8 mouse cellular contexts compared by ENCODE assay signal in genomic region chr15:98091841-98092240, GRCm38 (mm10). TPM values are rescaled to one million over a fixed set of nuclear protein-coding genes. Genes with fewer than 3 reads are reported as not detected.
DNase-seq lines count a peak whose midpoint lies in the region; ATAC-seq and TF ChIP-seq lines count a peak whose summit lies in the region.

No protein-coding gene starts in this region.

- TF ChIP-seq CTCF in kidney, adult 2 months (conservative IDR thresholded peaks at IDR 0.05; ENCODE audit: insufficient read depth, insufficient read length, low read depth, low read length), result no peak

- H3K27ac ChIP-seq in lung, embryonic 16.5 days (ENCODE audit: low read length), result no peak overlapping the region
- no peak overlapping the region for H3K27ac ChIP-seq in forebrain, embryonic 11.5 days (ENCODE audit: low read depth, low read length)
- H3K27ac ChIP-seq in limb, embryonic 12.5 days, result no peak overlapping the region
- H3K27ac ChIP-seq in stomach, embryonic 14.5 days (ENCODE audit: low read length), result no peak overlapping the region
- no peak overlapping the region for H3K27ac ChIP-seq in kidney, adult 2 months (ENCODE audit: insufficient read depth, low read depth, low read length)

- H3K36me3 ChIP-seq in lung, embryonic 16.5 days (ENCODE audit: control insufficient read depth, insufficient read depth, low read length), result no peaks in the 10 kb centered on the region
- no peaks in the 10 kb centered on the region for H3K36me3 ChIP-seq in forebrain, embryonic 11.5 days (ENCODE audit: control insufficient read depth, insufficient read depth, low read length)
- H3K36me3 ChIP-seq in limb, embryonic 12.5 days, result peaks cover 18% of the 10 kb centered on the region; the same call in 1 of the 2 replicates
- no peaks in the 10 kb centered on the region for H3K36me3 ChIP-seq in stomach, embryonic 14.5 days (ENCODE audit: control insufficient read depth, insufficient read depth, low read length)
- H3K36me3 ChIP-seq in kidney, adult 2 months (ENCODE audit: control insufficient read depth, insufficient read depth, low read length), result no peaks in the 10 kb centered on the region

- ATAC-seq in lung, embryonic 16.5 days (ENCODE audit: low read depth), result no peak
- ATAC-seq in forebrain, embryonic 11.5 days (replicated peaks; ENCODE audit: low FRiP score), result no peak
- no peak for ATAC-seq in limb, embryonic 12.5 days (ENCODE audit: insufficient number of reproducible peaks, insufficient read depth, low FRiP score, low TSS enrichment, low read depth)
- ATAC-seq in stomach, embryonic 14.5 days (ENCODE audit: insufficient number of reproducible peaks, insufficient read depth, low FRiP score, low read depth), result no peak

- WGBS in lung, embryonic 16.5 days, result 14% methylated on average over 4 of the region's 4 CpGs
- 46% methylated on average over 4 of the region's 4 CpGs for WGBS in forebrain, embryonic 11.5 days
- 24% methylated on average over 4 of the region's 4 CpGs for WGBS in limb, embryonic 12.5 days
- WGBS in stomach, embryonic 14.5 days, result 15% methylated on average over 4 of the region's 4 CpGs
- WGBS in kidney, adult 2 months, result 14% methylated on average over 4 of the region's 4 CpGs

- H3K4me3 ChIP-seq in lung, embryonic 16.5 days (ENCODE audit: low read length), result peak overlapping the region; percentile 99
- peak overlapping the region; percentile 66 for H3K4me3 ChIP-seq in forebrain, embryonic 11.5 days (ENCODE audit: low read depth, low read length)
- peak overlapping the region; percentile 87 for H3K4me3 ChIP-seq in limb, embryonic 12.5 days (replicated peaks)
- H3K4me3 ChIP-seq in stomach, embryonic 14.5 days (ENCODE audit: low read depth, low read length), result peak overlapping the region; percentile 97
- H3K4me3 ChIP-seq in kidney, adult 2 months (ENCODE audit: insufficient read depth, low read depth, low read length), result no peak overlapping the region

- peak overlapping the region; percentile 39; the same call in 1 of the 2 replicates for H3K9ac ChIP-seq in lung, embryonic 16.5 days (ENCODE audit: low read length)
- H3K9ac ChIP-seq in forebrain, embryonic 11.5 days (ENCODE audit: low read length), result peak overlapping the region; percentile 39; the same call in 1 of the 2 replicates
- peak overlapping the region; percentile 89 for H3K9ac ChIP-seq in limb, embryonic 12.5 days (replicated peaks)
- peak overlapping the region; percentile 86; the same call in 1 of the 2 replicates for H3K9ac ChIP-seq in stomach, embryonic 14.5 days (replicated peaks; ENCODE audit: low read depth, low read length)

- TF ChIP-seq POLR2A in kidney, adult 2 months (IDR thresholded peaks at IDR 0.05; ENCODE audit: low read depth, low read length), result no peak

- peaks cover 7% of the 10 kb centered on the region for H3K4me1 ChIP-seq in lung, embryonic 16.5 days (replicated peaks; ENCODE audit: control insufficient read depth, insufficient read depth, low read length)
- H3K4me1 ChIP-seq in forebrain, embryonic 11.5 days (replicated peaks; ENCODE audit: control insufficient read depth, insufficient read depth, low read length), result peaks cover 3% of the 10 kb centered on the region; the same call in 1 of the 2 replicates
- peaks cover 16% of the 10 kb centered on the region for H3K4me1 ChIP-seq in limb, embryonic 12.5 days (replicated peaks)
- peaks cover 7% of the 10 kb centered on the region; the same call in 1 of the 2 replicates for H3K4me1 ChIP-seq in stomach, embryonic 14.5 days (ENCODE audit: control insufficient read depth, insufficient read depth, low read length)
- H3K4me1 ChIP-seq in kidney, adult 2 months (ENCODE audit: control insufficient read depth, insufficient read depth, low read length), result no peaks in the 10 kb centered on the region

- DNase-seq in lung, adult 18-20 months, result no peak
- no peak for DNase-seq in forebrain, embryonic 11.5 days (ENCODE audit: low spot score)
- no peak for DNase-seq in thymus, postnatal 4 days
- DNase-seq in right cerebral cortex, postnatal 4 days, result no peak
- DNase-seq in kidney, adult 2 months, result no peak

- no peaks in the 10 kb centered on the region for H3K27me3 ChIP-seq in lung, embryonic 16.5 days (ENCODE audit: control insufficient read depth, insufficient read depth, low read depth, low read length)
- no peaks in the 10 kb centered on the region for H3K27me3 ChIP-seq in forebrain, embryonic 11.5 days (ENCODE audit: control insufficient read depth, insufficient read depth, low read length)
- H3K27me3 ChIP-seq in limb, embryonic 12.5 days, result no peaks in the 10 kb centered on the region
- no peaks in the 10 kb centered on the region for H3K27me3 ChIP-seq in stomach, embryonic 14.5 days (ENCODE audit: control insufficient read depth, insufficient read depth, low read length)
- no peaks in the 10 kb centered on the region for H3K27me3 ChIP-seq in kidney, adult 2 months (replicated peaks; ENCODE audit: control insufficient read depth, insufficient read depth, low read length)

- no peaks in the 10 kb centered on the region for H3K9me3 ChIP-seq in lung, embryonic 16.5 days (ENCODE audit: control insufficient read depth, low read length)
- no peaks in the 10 kb centered on the region; the same call in 1 of the 2 replicates for H3K9me3 ChIP-seq in forebrain, embryonic 11.5 days (ENCODE audit: control insufficient read depth, low read length)
- H3K9me3 ChIP-seq in limb, embryonic 12.5 days, result no peaks in the 10 kb centered on the region
- H3K9me3 ChIP-seq in stomach, embryonic 14.5 days (ENCODE audit: control insufficient read depth, low read depth, low read length), result no peaks in the 10 kb centered on the region

- H3K4me2 ChIP-seq in lung, embryonic 16.5 days (ENCODE audit: low read depth, low read length), result peak overlapping the region; percentile 90
- peak overlapping the region; percentile 72 for H3K4me2 ChIP-seq in forebrain, embryonic 11.5 days (ENCODE audit: low read depth, low read length, severe bottlenecking)
- peak overlapping the region; percentile 71 for H3K4me2 ChIP-seq in limb, embryonic 12.5 days
- H3K4me2 ChIP-seq in stomach, embryonic 14.5 days (replicated peaks; ENCODE audit: low read depth, low read length), result peak overlapping the region; percentile 62

RNA-seq across cellular contexts. Expression of gene Pfkm, which starts 0.5 kb away (rescaled TPM):
- polyA plus RNA-seq in lung, embryonic 16.5 days (2015; fragmentation: Nextera tagmentation; extraction: Ambion mirVana), result 32.2 and 33.6 TPM in 2 replicates
- polyA plus RNA-seq in forebrain, embryonic 11.5 days (2014; fragmentation: Nextera tagmentation; extraction: Ambion mirVana), result 42.8 and 46.3 TPM in 2 replicates
- polyA plus RNA-seq in limb, embryonic 12.5 days (2016; fragmentation: Nextera tagmentation; extraction: Ambion mirVana), result 49.4 and 52.7 TPM in 2 replicates
- 29.6 and 33.7 TPM in 2 replicates for polyA plus RNA-seq in stomach, embryonic 14.5 days (2014; fragmentation: Nextera tagmentation; extraction: Ambion mirVana)
- polyA plus RNA-seq in kidney, adult 2 months (2012; rRNA removed), result 44.8 and 56.2 TPM in 2 replicates

RNA-seq across cellular contexts. Expression of gene Senp1, which starts 1.7 kb away (rescaled TPM):
- 27.4 and 29.2 TPM in 2 replicates for polyA plus RNA-seq in lung, embryonic 16.5 days (2015; fragmentation: Nextera tagmentation; extraction: Ambion mirVana)
- 47.7 and 49.0 TPM in 2 replicates for polyA plus RNA-seq in forebrain, embryonic 11.5 days (2014; fragmentation: Nextera tagmentation; extraction: Ambion mirVana)
- 46.3 and 46.9 TPM in 2 replicates for polyA plus RNA-seq in limb, embryonic 12.5 days (2016; fragmentation: Nextera tagmentation; extraction: Ambion mirVana)
- polyA plus RNA-seq in stomach, embryonic 14.5 days (2014; fragmentation: Nextera tagmentation; extraction: Ambion mirVana), result 35.5 and 35.8 TPM in 2 replicates
- polyA plus RNA-seq in kidney, adult 2 months (2012; rRNA removed), result 7.9 and 8.1 TPM in 2 replicates

Comparison
In these comparisons a context has a peak if more than half of its experiments do, and no peak if none do; other contexts are left out.
1. H3K9ac ChIP-seq: peak in every context shown above with its lines; median percentile 89 in limb, embryonic 12.5 days; 86 in stomach, embryonic 14.5 days; 39 in lung, embryonic 16.5 days; 39 in forebrain, embryonic 11.5 days.